Mouse (Mus musculus) adrenal gland, postnatal 36 days (tissue): ENCODE measurements around the gene Itgb2l. TPM values are rescaled to one million over a fixed set of nuclear protein-coding genes. Genes with fewer than 3 reads are reported as not detected.

ENCODE experiments used
- DNase-seq, 2 experiments: peaks; one replicate each; pipeline ENCODE4 v3.0.0; 2021; ENCODE audit warnings: mixed read lengths in 1 of 2
- total RNA-seq, 2 experiments: library from RNA; stranded (reverse); gene quantifications; 2 replicates each; pipeline ENCODE4 v1.2.3; 2021

The Itgb2l gene
- total RNA-seq, 2 experiments from 2014 or later = not detected

- no peak for DNase-seq
These were observed 16.7 kb downstream of the Itgb2l start for GRCm38 (mm10) chr16:96426671-96427070.

- DNase-seq = no peak
These were observed 18.4 kb downstream of the Itgb2l start for GRCm38 (mm10) chr16:96425044-96425443.

GRCm38 (mm10) chr16:96408064-96408465 is 35.4 kb downstream of the Itgb2l start:
- DNase-seq = no peak

- DNase-seq = no peak
These were observed 37.1 kb downstream of the Itgb2l start for GRCm38 (mm10) chr16:96406312-96406711.

GRCm38 (mm10) chr16:96402294-96402693 is 41.1 kb downstream of the Itgb2l start:
- DNase-seq = no peak

- DNase-seq = no peak
These were observed 43.4 kb downstream of the Itgb2l start for GRCm38 (mm10) chr16:96400046-96400445.

- no peak for DNase-seq
These were observed 44.6 kb downstream of the Itgb2l start for GRCm38 (mm10) chr16:96398806-96399205.

- DNase-seq = no peak
These were observed 47.3 kb downstream of the Itgb2l start for GRCm38 (mm10) chr16:96396013-96396650.

- DNase-seq = no peak
These were observed 47.9 kb downstream of the Itgb2l start for GRCm38 (mm10) chr16:96395516-96395915.

- no peak for DNase-seq
These were observed 52.3 kb downstream of the Itgb2l start for GRCm38 (mm10) chr16:96391070-96391469.

- no peak for DNase-seq
These were observed 54.9 kb downstream of the Itgb2l start for GRCm38 (mm10) chr16:96388481-96388880.

- no peak for DNase-seq
These were observed 55.6 kb downstream of the Itgb2l start for GRCm38 (mm10) chr16:96387685-96388371.

- no peak for DNase-seq
These were observed 58.7 kb downstream of the Itgb2l start for GRCm38 (mm10) chr16:96384741-96385140.

GRCm38 (mm10) chr16:96382496-96383181 is 60.8 kb downstream of the Itgb2l start:
- no peak for DNase-seq

GRCm38 (mm10) chr16:96381435-96381834 is 62.0 kb downstream of the Itgb2l start:
- no peak for DNase-seq

GRCm38 (mm10) chr16:96378111-96378510 is 65.3 kb downstream of the Itgb2l start:
- no peak for DNase-seq

GRCm38 (mm10) chr16:96376342-96376741 is 67.1 kb downstream of the Itgb2l start:
- DNase-seq = peak; percentile 42 to 50

GRCm38 (mm10) chr16:96375538-96375937 is 67.9 kb downstream of the Itgb2l start:
- no peak for DNase-seq

- DNase-seq = no peak
These were observed 70.7 kb downstream of the Itgb2l start for GRCm38 (mm10) chr16:96372752-96373118.
